Mouse (Mus musculus): ENCODE measurements at regions not wholly inside any gene's neighbourhood (a gene's known extent, or its start where the extent isn't known, plus 50 kb on each side); places are given as distances from the start of the nearest gene placed in this dataset.
"Not testable (repeated sequence)": the region's sequence is repeated elsewhere in the genome, so short reads cannot be mapped to it uniquely, and the experiment has no call there.

DNA sequence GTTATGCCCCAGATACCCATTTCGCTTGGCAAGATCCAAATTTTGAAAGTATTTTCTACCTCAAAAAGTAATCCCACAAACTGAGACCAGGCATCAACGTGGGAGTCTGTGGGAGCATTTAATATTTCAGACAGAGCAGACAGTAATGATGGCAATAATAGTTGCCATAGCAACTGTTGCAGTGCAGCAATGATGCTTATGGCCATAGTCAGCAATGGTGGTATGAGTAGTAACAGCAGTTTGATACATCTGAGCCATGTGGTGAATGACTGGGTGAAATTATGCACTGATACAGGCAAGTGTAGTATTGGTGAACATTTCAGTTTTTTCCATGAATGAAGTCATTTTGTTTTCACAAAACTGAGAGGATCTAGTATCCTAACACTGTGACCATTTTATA lies 600.8 kb upstream of the Igfbp3 start:
- DNase-seq (ENCODE audit: inconsistent age in 2 of 2, low spot score in 1 of 2): no peak

DNA sequence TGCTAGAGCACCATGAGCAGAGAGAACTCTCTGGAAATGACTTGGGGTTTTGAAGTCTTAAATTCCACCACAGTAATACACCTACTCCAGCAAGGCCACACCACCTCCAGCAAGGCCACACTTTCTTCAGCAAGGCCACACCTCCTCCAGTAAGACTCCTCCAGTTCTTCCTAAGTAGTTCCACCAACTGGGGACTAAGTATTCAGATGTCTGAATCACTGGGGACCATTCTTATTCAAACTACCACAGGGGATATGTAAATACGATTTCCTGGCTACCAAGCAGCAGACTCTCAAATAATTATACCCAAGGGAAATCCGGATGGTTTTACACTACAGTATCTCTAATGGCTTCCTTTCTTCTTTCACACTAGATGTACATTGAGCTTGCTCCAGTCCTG lies 598.7 kb upstream of the Igfbp3 start:
- DNase-seq (ENCODE audit: inconsistent age in 2 of 2, low spot score in 1 of 2): no peak

DNA sequence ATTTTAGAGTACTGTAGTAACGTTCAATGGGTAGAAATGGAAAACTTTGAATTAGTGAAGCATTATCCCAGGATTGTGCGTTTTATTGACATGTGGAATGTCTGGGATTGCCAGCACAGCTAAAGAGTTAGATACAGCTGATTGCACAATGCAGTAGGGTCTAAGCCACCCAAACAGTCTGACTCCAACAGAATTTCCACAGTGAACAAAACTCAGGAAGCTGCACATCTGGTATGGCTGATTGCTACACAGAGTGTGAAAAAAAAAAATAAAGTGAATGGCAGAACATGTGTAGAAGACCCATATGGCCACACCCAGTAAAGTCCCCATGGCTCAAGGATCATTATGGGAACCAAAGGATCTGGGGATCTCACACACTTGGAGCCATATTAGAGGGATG lies 596.0 kb upstream of the Igfbp3 start:
- no peak for DNase-seq (ENCODE audit: inconsistent age in 2 of 2, low spot score in 1 of 2)

DNA sequence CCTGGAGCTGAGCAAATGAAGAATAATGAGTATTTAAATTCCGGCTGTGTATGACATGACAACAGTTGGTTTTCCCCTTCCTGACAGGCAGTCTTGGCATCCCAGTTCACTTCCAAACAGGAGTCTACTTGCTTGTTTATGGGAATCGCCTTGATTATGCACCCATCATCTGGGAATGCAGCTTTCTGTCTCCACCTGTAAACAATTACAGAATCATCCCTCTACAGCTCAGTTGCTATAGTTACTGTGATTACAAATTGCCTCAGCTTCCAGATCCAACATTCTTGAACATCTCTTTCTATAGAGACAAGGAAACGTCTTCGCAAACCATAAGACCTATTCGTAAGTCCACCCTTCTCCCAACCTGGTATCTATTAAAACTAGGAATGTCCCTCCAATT lies 582.6 kb upstream of the Igfbp3 start:
- DNase-seq (ENCODE audit: inconsistent age in 2 of 2, low spot score in 1 of 2): no peak

DNA sequence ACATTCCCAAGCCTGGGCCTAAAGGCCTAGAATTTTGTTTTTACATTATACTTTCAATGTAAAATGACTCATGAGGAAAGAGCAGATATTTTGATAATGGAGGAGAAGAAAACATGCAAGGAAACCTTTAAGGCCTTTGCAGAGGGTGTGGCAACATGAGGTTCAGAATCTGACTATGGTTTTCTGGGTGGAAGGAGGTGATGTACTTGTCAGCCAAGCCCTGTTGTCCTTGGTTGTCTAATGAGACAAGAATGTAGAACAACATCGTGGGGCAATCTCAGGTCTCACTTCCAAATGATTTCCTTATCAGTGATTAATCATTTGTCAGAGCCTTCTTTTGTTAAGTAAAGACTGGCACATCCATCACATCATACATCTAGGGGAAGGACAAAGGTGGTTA lies 580.5 kb upstream of the Igfbp3 start:
- DNase-seq (ENCODE audit: inconsistent age in 2 of 2, low spot score in 1 of 2): peak in 1 of 2 experiments; percentile 32

DNA sequence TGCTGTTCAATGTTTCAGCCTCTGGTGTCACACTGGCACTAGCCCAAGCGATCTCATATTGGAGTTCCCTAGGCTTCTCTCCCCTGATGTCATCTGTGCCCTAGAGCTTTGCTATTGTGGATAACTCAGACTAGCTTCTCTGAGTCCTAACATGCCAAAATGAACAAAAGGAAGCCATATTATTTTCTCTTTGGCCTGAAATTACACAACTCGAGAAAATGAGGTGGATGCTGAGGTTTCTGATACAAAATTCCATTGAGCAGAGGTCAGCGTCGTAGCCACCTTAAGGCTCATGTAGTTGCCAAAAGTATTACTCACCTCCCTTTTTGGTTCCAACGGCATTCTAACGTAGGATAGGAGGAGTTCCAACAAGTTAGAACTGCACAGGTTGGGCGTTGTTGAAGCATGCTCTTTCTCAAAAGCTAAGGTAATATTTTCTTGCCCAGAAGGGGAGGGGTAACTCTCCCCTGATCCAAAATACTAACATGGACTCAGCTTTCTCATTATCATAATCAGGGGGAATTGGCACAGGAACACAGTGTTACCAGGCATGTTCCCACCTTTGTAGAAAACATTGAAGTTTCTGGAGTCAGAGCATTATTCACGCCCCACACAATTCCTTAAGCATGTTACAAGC lies 566.9 kb upstream of the Igfbp3 start:
- DNase-seq (ENCODE audit: inconsistent age in 2 of 2, low spot score in 1 of 2): no peak

DNA sequence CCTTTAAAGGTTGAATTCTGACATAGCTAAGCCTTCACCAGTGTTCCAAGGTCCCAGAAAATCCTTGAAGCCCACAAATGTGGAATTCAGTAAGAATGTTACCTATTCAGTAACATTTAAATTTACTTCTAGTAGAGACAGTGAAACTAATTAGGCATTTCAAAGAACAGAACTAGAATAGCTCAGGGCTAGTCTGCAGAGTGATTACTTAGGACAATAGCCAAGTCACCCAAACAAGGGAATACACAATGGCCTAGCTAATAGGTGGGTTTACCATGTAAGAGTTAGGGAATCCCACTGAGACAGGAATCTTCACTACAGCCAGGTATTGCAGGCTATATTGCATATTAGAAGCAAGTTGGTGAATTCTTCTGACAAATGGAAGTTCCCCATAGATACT lies 561.6 kb upstream of the Igfbp3 start:
- not testable (repeated sequence) for DNase-seq (ENCODE audit: inconsistent age in 2 of 2, low spot score in 1 of 2)

DNA sequence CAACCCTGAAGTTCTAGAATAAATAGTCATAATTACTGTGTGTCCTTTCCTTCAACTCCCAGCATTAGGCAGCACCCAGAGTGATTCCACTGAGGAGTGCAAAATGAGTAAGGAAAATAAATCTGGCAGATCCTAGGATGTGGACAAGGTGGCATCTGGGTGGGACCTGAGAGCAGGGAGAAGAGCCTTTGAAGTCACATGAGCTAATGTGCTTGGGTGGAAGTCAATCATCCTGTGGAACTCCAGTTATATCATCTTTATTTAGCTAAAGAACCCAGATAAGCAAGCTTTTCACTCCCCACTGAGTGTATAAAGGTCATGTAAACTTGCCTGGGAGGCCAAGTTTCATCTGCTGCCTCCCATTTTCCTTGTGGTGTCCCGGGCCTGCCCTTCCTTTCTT lies 551.6 kb upstream of the Igfbp3 start:
- peak in 1 of 2 experiments; percentile 48 for DNase-seq (ENCODE audit: inconsistent age in 2 of 2, low spot score in 1 of 2)

DNA sequence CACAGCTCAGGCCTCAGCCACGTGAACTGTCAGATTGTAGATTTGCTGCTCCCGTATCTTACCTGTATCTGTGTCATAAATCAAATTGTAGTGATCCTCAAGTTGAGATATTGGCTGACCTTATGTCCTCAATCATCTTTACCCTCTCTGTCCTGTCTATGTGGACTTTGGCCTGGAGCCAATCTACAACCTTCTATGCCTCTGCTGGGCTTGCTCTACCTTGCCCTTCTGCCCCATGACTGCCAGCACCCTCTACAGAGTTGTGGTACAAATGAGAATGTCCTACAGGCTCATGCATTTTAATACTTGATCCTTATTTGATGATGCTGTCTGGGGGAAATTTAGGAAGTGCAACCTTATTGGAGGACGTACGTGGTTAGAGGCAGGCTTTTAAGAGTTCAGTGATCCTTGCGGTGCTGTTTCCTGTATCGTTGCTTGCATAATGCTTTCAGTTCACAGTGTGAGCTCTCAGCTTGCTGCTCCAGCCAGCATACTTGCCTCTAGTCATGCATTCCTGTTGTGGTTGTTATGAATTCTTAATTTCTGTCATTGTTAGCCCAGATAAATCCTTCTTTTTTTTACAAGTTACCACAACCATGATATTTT lies 545.2 kb upstream of the Igfbp3 start:
- DNase-seq (ENCODE audit: inconsistent age in 2 of 2, low spot score in 1 of 2): peak in 1 of 2 experiments; percentile 29
